Mouse (Mus musculus) gastrocnemius, adult 8-10 months (tissue): Measurements from ENCODE around the gene Cd164. TPM values are rescaled to one million over a fixed set of nuclear protein-coding genes. Genes with fewer than 3 reads are reported as not detected.

Experiments
- DNase-seq, 2 experiments: peaks; one replicate each; pipeline ENCODE4 v3.0.0; 2022; ENCODE audit warnings: low spot score in 2 of 2
- total RNA-seq, 4 experiments: library from RNA; stranded (reverse); gene quantifications; 2 replicates each; pipeline ENCODE4 v1.2.4; 2022

Cd164 gene
- total RNA-seq, 4 experiments from 2014 or later: 129 to 163 (median 141) TPM

GRCm38 (mm10) chr10:41546396-41547165 is 27.4 kb downstream of the Cd164 start:
- no peak for DNase-seq

GRCm38 (mm10) chr10:41550711-41551110 is 31.5 kb downstream of the Cd164 start:
- no peak for DNase-seq

- DNase-seq: no peak
These were observed 33.1 kb downstream of the Cd164 start for GRCm38 (mm10) chr10:41552319-41552718.

GRCm38 (mm10) chr10:41552847-41553589 is 33.8 kb downstream of the Cd164 start:
- DNase-seq: peak; percentile 48 to 52

GRCm38 (mm10) chr10:41553711-41554110 is 34.5 kb downstream of the Cd164 start:
- DNase-seq: no peak

GRCm38 (mm10) chr10:41555081-41555480 is 35.9 kb downstream of the Cd164 start:
- DNase-seq: no peak

- DNase-seq: no peak
These were observed 39.2 kb downstream of the Cd164 start for GRCm38 (mm10) chr10:41558401-41558800.

- DNase-seq: no peak
These were observed 42.6 kb downstream of the Cd164 start for GRCm38 (mm10) chr10:41561701-41562395.

- peak; percentile 51 to 59 for DNase-seq
These were observed 45.9 kb downstream of the Cd164 start for GRCm38 (mm10) chr10:41565141-41565540.

GRCm38 (mm10) chr10:41568306-41568705 is 49.1 kb downstream of the Cd164 start:
- DNase-seq: no peak

- DNase-seq: no peak
These were observed 51.9 kb downstream of the Cd164 start for GRCm38 (mm10) chr10:41571065-41571464.

GRCm38 (mm10) chr10:41572274-41572673 is 53.1 kb downstream of the Cd164 start:
- no peak for DNase-seq

- no peak for DNase-seq
These were observed 54.0 kb downstream of the Cd164 start for GRCm38 (mm10) chr10:41573190-41573589.

GRCm38 (mm10) chr10:41575451-41576327 is 56.5 kb downstream of the Cd164 start:
- no peak for DNase-seq

GRCm38 (mm10) chr10:41576328-41576833 is 57.2 kb downstream of the Cd164 start:
- no peak for DNase-seq

GRCm38 (mm10) chr10:41578541-41578940 is 59.3 kb downstream of the Cd164 start:
- DNase-seq: no peak

GRCm38 (mm10) chr10:41580441-41580840 is 61.2 kb downstream of the Cd164 start:
- no peak for DNase-seq
